Mouse (Mus musculus): ENCODE results near the gene Gm5849.
"Not testable (repeated sequence)": the region's sequence is repeated elsewhere in the genome, so short reads cannot be mapped to it uniquely, and the experiment has no call there.

Gm5849 gene

GRCm38 (mm10) chr3:90777776-90778175 lies at the start of gene Gm5849:
TSS of gene Gm5849 (minus strand) at chr3:90777876.
- not testable (repeated sequence) for DNase-seq

- no peak for DNase-seq
Observed at GRCm38 (mm10) chr3:90749658-90750057, 28.0 kb downstream of the Gm5849 start.

- DNase-seq = no peak
Observed at GRCm38 (mm10) chr3:90726606-90727005, 51.1 kb downstream of the Gm5849 start, which contains the start of gene Pglyrp4. TSS of gene Pglyrp4 (plus strand) at chr3:90726906.

Data from cerebellum, adult 11 months (tissue).